Mouse (Mus musculus) brain, embryonic 14.5 days (tissue): ENCODE measurements around the gene Ankrd50. TPM values are rescaled to one million over a fixed set of nuclear protein-coding genes. Genes with fewer than 3 reads are reported as not detected.

Experiments used
- DNase-seq: peaks from one replicate; pipeline ENCODE4 v3.0.0-alpha.2; 2011; ENCODE audit warnings: low read depth
- CTCF ChIP-seq: fragments of 200-500 bp; IDR thresholded peaks from 2 replicates; pipeline ENCODE4 v1.5.1; 2012; ENCODE audit warnings: inconsistent platforms, mild to moderate bottlenecking, moderate library complexity, borderline replicate concordance; ENCODE audit not compliant: insufficient read depth, insufficient read length; ENCODE audit errors: extremely low read depth
- POLR2A ChIP-seq: fragments of 200-500 bp; IDR thresholded peaks from 2 replicates; pipeline ENCODE4 v1.6.1; 2012; ENCODE audit warnings: mild to moderate bottlenecking, inconsistent platforms, borderline replicate concordance; ENCODE audit not compliant: poor library complexity, insufficient read depth, insufficient read length, severe bottlenecking; ENCODE audit errors: extremely low read depth
- polyA plus RNA-seq: library from polyadenylated mRNA; depleted of rRNA; stranded (reverse); fragments of >200 nt; gene quantifications from 2 replicates; pipeline ENCODE4 v1.2.3, GENCODE M21; 2012

Gene Ankrd50
- polyA plus RNA-seq, 1 experiment = 64.7 TPM

- no peak for DNase-seq
- no peak for TF ChIP-seq POLR2A
- no peak for TF ChIP-seq CTCF
Observed at GRCm38 (mm10) chr3:38459507-38460249, 25.0 kb downstream of the Ankrd50 start.

DNA sequence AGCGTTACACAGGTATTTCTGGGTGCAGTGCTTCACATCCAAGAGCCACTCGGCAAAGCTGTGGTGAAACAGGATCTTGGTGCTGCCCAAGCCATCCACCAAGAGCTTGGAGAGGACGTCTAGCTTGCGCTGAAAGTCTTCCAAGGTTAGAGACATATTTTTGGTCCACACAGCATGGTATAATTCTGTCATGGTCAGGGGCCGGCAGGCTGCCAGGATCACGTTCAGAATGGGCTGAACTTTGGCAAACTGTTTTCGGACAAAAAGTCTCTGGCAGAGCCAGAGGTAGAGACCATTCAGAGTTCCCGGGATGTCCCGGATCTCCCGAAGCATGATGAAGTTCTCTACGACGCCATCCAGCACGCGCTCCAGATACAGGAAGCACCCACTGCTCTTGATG lies 27.6 kb downstream of the Ankrd50 start:
- TF ChIP-seq POLR2A (no peak), CTCF (no peak)
- no peak for DNase-seq

DNA sequence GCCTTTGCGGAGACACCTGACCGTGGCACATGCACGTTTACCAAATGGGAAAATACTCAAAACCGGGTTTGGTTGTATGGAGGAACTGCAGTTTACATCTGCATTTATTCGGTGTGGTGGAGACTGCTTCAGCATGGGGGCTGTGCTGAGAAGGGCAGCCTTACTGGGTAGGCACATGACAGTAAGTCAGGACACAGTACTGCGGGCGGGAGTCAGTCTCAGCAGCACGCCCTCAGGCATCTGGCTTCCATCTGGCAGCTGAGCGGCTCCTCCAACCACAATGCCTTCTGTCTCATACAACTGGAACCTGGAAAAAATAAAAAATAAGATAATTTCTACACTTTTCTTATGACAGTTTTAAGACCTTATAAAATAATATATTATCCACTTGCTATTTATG lies 32.4 kb downstream of the Ankrd50 start:
- no peak for TF ChIP-seq POLR2A
- no peak for TF ChIP-seq CTCF
- peak; percentile 27 for DNase-seq

DNA sequence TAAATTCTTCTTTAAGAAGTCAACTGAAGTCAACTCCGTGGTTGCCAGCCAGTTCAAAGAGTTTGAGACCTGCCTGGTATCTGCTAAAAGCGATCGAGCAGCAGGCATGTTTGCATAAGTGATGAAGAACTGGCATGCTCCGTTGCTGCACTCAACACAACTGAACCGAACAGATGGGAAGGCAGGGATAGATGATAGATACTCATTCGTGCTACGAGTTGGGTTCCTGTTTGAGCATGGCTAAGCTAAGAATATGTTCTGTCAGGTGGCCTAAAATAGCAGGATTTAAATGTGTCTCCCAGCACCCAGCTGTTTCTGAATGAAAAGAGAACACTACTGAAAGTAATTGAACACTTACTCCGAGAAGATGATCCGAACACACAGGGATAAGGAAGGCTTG lies 38.1 kb downstream of the Ankrd50 start:
- TF ChIP-seq POLR2A (no peak), CTCF (no peak)
- peak; percentile 32 for DNase-seq

DNA sequence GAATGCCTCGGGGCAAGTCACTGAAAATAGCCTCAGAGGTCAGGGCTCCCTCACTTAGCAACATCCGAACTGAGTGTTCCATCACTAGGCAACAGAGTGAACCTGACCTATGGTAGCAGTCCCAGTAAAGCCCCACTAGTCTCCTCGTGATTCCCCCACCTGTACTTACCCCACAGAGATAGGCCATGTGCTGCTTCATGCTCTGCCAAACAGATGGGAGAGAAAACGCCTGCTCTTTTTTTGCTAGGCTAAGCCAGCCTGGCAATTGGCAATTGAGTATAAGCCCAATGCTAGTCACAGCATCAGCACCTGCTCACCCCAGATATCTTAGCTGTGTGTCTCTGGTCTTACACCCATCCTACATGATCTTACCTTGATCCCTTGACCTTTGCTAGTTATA lies 40.8 kb downstream of the Ankrd50 start:
- no peak for TF ChIP-seq CTCF
- TF ChIP-seq POLR2A = no peak
- DNase-seq = peak; percentile 55

DNA sequence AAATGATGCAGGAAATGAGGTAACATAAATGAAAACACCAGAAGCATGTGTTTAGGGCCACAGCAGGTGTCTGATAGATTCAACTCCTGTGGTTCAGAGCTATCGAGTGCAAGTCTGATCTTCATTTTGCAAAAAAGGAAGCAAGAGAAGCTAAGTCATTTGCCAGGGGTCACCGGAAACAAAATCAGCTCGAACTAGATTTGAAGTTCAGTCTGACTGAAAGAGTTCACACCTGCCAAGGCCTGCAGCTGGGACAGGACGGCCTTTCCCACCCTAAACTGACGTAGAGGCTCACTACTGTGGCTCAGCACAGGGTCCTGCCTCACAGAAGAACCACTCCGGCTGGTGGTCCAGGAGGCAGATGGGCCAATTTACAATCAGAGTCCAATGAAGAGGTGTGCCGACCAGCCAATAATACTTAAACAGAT lies 44.1 kb downstream of the Ankrd50 start:
- TF ChIP-seq POLR2A = no peak
- no peak for TF ChIP-seq CTCF
- DNase-seq = peak; percentile 56

GRCm38 (mm10) chr3:38436596-38436995 lies 48.0 kb downstream of the Ankrd50 start:
- DNase-seq = no peak

GRCm38 (mm10) chr3:38435828-38436227 lies 48.8 kb downstream of the Ankrd50 start:
- no peak for DNase-seq
- TF ChIP-seq CTCF (no peak), POLR2A (no peak)

More at GRCm38 (mm10) chr3:38436596-38436995, 48.0 kb downstream of the Ankrd50 start:
- TF ChIP-seq POLR2A (no peak), CTCF (no peak)

DNA sequence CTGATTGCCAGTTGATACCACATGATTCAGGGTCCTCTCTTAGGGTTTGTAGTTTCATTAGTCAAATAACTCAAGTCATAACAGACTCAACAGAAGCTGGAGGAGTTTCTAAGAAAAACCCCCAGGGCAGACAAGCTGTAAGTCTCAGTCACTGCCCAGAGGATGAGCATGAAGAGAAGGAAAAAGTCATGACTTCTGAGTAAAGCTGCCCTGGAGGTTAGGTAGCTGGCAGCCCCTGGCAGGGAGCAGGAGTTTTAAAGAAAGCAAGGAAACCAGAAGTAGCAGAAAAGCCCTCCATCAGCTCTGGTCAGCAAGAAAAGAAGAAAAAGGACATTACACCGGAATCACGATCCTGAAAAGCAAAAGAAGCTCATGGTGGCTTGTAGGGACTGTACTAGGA lies 50.2 kb downstream of the Ankrd50 start:
- no peak for DNase-seq
- TF ChIP-seq POLR2A (no peak), CTCF (no peak)

DNA sequence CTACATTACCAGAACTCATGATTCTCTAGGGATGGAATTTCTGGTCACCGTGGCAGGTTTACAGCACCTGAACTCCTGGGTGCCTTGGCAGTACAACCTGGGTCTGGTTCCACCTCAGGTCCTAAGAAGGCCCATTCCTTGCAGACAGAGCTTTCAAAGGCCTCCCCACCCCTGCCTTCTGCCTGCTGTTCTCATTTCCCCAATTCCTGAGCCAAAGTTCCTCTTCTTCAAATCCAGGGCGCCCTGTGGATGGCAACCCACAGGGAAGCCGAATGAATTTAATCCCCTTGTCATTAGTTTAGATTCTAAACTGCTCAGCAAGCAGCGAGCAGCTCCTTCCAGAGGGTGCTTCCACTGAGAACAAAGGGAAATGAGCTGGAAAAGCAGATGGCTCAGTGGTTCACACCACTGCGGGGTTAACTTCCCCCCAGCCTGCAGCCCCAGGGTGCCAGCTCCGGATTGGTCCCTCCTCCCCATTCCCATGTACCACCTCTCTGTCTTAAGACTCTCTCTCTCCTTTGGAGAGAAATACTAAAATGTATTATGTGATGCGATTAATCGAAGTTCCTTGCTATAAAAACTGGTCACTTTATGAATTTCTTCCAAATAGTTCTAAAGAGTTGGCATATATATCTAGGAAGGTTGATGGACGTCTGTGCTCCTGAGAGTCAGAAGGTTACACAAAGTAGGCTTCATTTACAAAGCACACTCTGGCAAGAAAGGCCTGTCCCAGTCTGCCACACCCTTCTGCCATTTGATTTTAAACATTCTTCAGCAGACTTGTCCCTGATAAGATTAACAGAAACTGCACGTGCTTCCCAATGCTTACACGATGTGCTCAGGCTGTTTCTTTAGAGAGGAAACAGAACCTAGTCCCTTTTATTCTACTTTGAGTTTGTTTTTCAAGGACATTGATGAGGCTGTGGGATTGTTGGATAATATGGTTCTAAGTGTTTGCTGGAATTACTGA lies 50.9 kb downstream of the Ankrd50 start:
- TF ChIP-seq POLR2A = no peak
- TF ChIP-seq CTCF = no peak
- DNase-seq = peak; percentile 69

DNA sequence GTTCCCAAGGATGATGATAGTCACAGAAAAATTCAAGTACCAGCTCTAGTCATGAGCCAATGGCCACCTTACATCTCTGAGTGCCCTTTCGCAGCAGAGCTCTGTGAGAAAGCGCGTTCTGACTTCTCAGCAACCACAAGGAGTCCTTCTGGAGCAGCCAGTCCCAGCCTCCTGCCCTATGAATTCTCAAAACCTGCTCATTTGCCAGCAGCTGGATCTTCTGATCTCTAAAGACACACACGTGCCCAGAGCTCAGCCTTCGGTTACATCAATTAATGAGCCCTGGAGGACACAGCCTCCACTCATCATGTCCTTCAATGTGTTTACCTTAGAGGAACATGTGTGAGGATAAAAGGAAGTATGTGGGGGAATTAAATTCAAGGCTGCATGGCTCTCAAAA lies 53.2 kb downstream of the Ankrd50 start:
- TF ChIP-seq CTCF = no peak
- TF ChIP-seq POLR2A = no peak
- no peak for DNase-seq

DNA sequence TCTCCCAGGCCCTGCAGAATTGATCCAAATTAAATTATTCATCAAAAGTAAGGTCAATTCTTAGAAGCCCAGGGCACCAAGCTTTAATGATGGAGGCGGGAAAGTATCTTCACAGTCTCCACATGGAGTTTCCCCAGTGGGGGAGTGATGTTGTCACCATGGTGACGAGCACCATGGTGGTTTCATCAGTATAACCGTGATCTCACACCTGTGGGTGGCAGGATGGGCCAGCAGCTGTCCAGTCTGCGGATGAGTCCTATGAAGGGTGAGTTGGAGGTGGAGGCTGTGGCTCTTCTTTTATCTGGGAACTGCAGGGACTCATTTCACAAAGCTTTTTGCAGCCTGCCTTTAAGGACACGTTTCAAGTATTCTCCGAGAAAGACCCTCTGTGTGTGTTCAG lies 53.6 kb downstream of the Ankrd50 start:
- TF ChIP-seq POLR2A = no peak
- no peak for TF ChIP-seq CTCF
- peak; percentile 57 for DNase-seq

DNA sequence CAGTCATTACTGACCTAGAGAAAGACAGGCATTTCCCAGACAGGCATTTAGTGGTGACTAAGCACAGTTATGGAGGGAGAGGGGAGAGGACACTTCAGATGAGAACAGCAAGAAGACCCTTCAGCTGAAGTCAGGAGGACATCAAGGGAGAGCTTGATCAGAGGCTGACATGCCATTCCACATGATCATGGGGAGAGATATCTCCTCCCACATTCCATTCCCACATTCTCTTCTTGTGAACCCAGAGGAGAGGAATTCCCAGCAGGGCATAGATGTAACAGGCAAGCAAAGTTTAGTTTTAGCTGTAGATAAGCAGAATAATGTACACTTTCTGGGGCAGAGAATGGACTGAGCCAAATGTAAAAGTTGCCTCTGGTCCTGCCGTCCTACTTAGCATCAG lies 57.4 kb downstream of the Ankrd50 start:
- TF ChIP-seq POLR2A = no peak
- TF ChIP-seq CTCF = no peak
- no peak for DNase-seq
